Mouse (Mus musculus): ENCODE data around the gene Gm5134. TPM values are rescaled to one million over a fixed set of nuclear protein-coding genes. Genes with fewer than 3 reads are reported as not detected.

Gene Gm5134
- total and polyA plus RNA-seq, 3 experiments = 0.40 to 1.6 (median 1.0) TPM

DNA sequence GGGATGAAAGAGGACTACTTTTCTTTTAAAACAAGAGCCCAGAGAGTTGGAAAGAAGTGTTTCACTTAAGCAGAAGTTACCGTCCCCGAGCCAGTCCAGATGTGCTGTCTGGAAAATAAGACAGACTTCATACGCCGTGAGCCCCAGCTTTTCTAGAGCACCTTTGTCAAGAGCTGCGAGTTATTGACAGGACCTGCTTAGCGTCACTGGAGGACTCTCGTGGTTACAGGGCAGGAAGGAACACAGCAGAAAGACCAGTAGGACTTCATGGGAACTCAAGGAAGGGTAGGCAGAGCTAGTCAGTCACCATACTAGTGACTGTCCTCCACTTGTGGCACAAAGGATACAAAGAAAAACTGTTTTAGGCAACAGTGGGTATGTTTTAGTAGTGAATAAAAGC lies 38.8 kb upstream of the Gm5134 start:
- Histone ChIP-seq H3K9me3 (replicated peaks; ENCODE audit: low read length) (no peaks in the 10 kb centered on the region), H3K27me3 (replicated peaks) (no peaks in the 10 kb centered on the region), H3K4me2 (ENCODE audit: insufficient read depth, low read depth, poor library complexity, severe bottlenecking) (no peak overlapping the region), H3K27ac (ENCODE audit: insufficient read depth, low read depth) (no peak overlapping the region), H3K4me1 (ENCODE audit: control insufficient read depth in 1 of 2, insufficient read depth in 2 of 2) (peaks cover 3 to 25% of the 10 kb centered on the region in 2 experiments; a peak in 3 of 4 replicates), H3K79me2 (replicated peaks; ENCODE audit: control insufficient read depth, extremely low read depth, insufficient read depth, poor library complexity, severe bottlenecking) (peaks cover 31% of the 10 kb centered on the region), H3K36me3 (replicated peaks in 1 of 2; ENCODE audit: control insufficient read depth in 1 of 2, insufficient read depth in 1 of 2, low read length in 1 of 2) (peaks cover 46 to 84% of the 10 kb centered on the region in 2 experiments), H3K9ac (ENCODE audit: insufficient read depth, low read depth) (no peak overlapping the region), H3K4me3 (replicated peaks in 1 of 3; ENCODE audit: low read depth in 2 of 3, low read length in 2 of 3, poor library complexity in 1 of 3) (no peak overlapping the region)
- TF ChIP-seq ZKSCAN1 (IDR thresholded peaks at IDR 0.05; ENCODE audit: borderline replicate concordance, low read depth, low read length) (no peak), CHD2 (IDR thresholded peaks at IDR 0.05; ENCODE audit: low read length) (no peak), ZC3H11A (IDR thresholded peaks at IDR 0.05; ENCODE audit: low read depth, low read length) (no peak)
- in situ Hi-C loops (cut with MboI; ENCODE audit: low pct_ligation_motif_present, low pct_unique_long_range_greater_than_20kb, low sequenced_read_pairs) (no loop called here), dilution Hi-C loops (cut with MboI; ENCODE audit: extremely low pct_ligation_motif_present, extremely low pct_unique_long_range_greater_than_20kb, low sequenced_read_pairs) (no loop called here)
- DNase-seq (ENCODE audit: extremely low read depth) = no peak

- peaks cover 34% of the 10 kb centered on the region for H3K79me2 ChIP-seq (replicated peaks; ENCODE audit: control insufficient read depth, extremely low read depth, insufficient read depth, poor library complexity, severe bottlenecking)
- in situ Hi-C loops (cut with MboI; ENCODE audit: low pct_ligation_motif_present, low pct_unique_long_range_greater_than_20kb, low sequenced_read_pairs) (no loop called here), dilution Hi-C loops (cut with MboI; ENCODE audit: extremely low pct_ligation_motif_present, extremely low pct_unique_long_range_greater_than_20kb, low sequenced_read_pairs) (no loop called here)
- H3K4me3 ChIP-seq (replicated peaks in 1 of 3; ENCODE audit: low read depth in 2 of 3, low read length in 2 of 3, poor library complexity in 1 of 3) = no peak overlapping the region
- TF ChIP-seq GABPA (IDR thresholded peaks at IDR 0.05; ENCODE audit: insufficient replicate concordance, low read depth, low read length) (no peak), ETS1 (conservative IDR thresholded peaks at IDR 0.05; ENCODE audit: low read depth, low read length) (no peak), MYC (IDR thresholded peaks at IDR 0.05; ENCODE audit: low read depth, low read length) (no peak), POLR2AphosphoS2 (IDR thresholded peaks at IDR 0.05; ENCODE audit: low read depth, low read length) (no peak), ELF1 (IDR thresholded peaks at IDR 0.05; ENCODE audit: low read depth, low read length) (no peak), HCFC1 (IDR thresholded peaks at IDR 0.05; ENCODE audit: low read depth, low read length) (no peak), IRF4 (IDR thresholded peaks at IDR 0.05; ENCODE audit: low read depth, low read length) (no peak), MAZ (IDR thresholded peaks at IDR 0.05; ENCODE audit: low read depth, low read length) (no peak), TBP (conservative IDR thresholded peaks at IDR 0.05; ENCODE audit: low read depth, low read length) (no peak), CHD1 (IDR thresholded peaks at IDR 0.05; ENCODE audit: low read depth, low read length) (no peak), RCOR1 (conservative IDR thresholded peaks at IDR 0.05; ENCODE audit: low read depth, low read length) (no peak), MAX (IDR thresholded peaks at IDR 0.05; ENCODE audit: low read length) (no peak), NELFE (IDR thresholded peaks at IDR 0.05; ENCODE audit: low read depth, low read length) (no peak), JUND (conservative IDR thresholded peaks at IDR 0.05; ENCODE audit: low read depth, low read length) (no peak), CHD2 (IDR thresholded peaks at IDR 0.05; ENCODE audit: low read length) (no peak), ZC3H11A (IDR thresholded peaks at IDR 0.05; ENCODE audit: low read depth, low read length) (no peak), CTCF (conservative IDR thresholded peaks at IDR 0.05 in 1 of 2, IDR thresholded peaks at IDR 0.05 in 1 of 2; ENCODE audit: low read depth in 2 of 2, low read length in 2 of 2) (no peak)
- no peaks in the 10 kb centered on the region for H3K9me3 ChIP-seq (replicated peaks; ENCODE audit: low read length)
- H3K4me2 ChIP-seq (ENCODE audit: insufficient read depth, low read depth, poor library complexity, severe bottlenecking) = no peak overlapping the region
- H3K27me3 ChIP-seq (replicated peaks) = no peaks in the 10 kb centered on the region
- H3K4me1 ChIP-seq (ENCODE audit: control insufficient read depth in 1 of 2, insufficient read depth in 2 of 2) = peaks cover 3 to 27% of the 10 kb centered on the region in 2 experiments; a peak in 3 of 4 replicates
- no peak overlapping the region for H3K9ac ChIP-seq (ENCODE audit: insufficient read depth, low read depth)
- H3K27ac ChIP-seq (ENCODE audit: insufficient read depth, low read depth) = no peak overlapping the region
- DNase-seq (ENCODE audit: extremely low read depth) = no peak
- H3K36me3 ChIP-seq (replicated peaks in 1 of 2; ENCODE audit: control insufficient read depth in 1 of 2, insufficient read depth in 1 of 2, low read length in 1 of 2) = peaks cover 34 to 72% of the 10 kb centered on the region in 2 experiments
Observed at GRCm38 (mm10) chr10:75916840-75917239, 37.5 kb upstream of the Gm5134 start.

Measured in CH12.LX (cell line).